Mouse (Mus musculus): ENCODE data around the gene Snrpn. TPM values are rescaled to one million over a fixed set of nuclear protein-coding genes. Genes with fewer than 3 reads are reported as not detected.
"Not testable (repeated sequence)": the region's sequence is repeated elsewhere in the genome, so short reads cannot be mapped to it uniquely, and the experiment has no call there.

Snrpn gene
- polyA plus RNA-seq (2016; fragmentation: Nextera tagmentation; extraction: Ambion mirVana), result 62.1 and 75.7 TPM in 2 replicates

DNA sequence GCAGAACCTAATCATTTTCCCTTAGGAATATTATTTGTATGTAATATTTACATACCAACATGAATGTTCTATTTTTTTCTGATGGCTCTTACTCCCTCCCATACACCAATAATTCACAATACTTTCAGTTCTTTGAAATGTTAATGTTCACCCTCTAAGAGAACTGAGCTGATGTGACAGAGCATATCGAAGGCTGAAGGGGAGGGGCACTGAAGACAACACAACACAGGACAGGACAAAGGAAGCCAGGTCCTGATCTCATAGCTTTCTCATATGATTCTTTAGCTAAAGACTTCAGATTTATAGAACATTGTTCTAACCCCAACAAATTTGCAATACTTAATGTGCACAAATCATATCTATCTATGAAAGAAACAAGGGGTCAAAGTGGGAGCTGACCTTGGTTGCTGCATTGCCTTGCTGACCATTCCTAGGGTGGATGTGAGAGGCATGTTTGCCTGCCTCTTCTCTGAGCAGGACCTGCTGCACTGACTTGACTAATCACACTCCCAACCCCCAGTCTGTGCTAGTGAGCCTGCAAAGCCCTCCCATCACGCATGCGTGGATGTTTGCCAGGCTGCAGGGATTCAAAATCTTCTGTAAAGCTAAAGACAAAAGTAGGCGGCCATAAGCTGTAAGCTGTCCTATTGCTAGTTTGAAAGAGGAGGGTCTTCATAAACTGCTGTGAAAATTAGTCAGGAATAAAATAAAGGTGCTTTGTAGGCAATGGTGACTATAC lies at the start of gene Snrpn:
Gene Snrpn, minus strand, starts transcription at position 478 of the 739 bp plus-strand sequence.
- Histone ChIP-seq H3K4me1 (no peaks in the 10 kb centered on the region), H3K27me3 (no peaks in the 10 kb centered on the region), H3K9me3 (no peaks in the 10 kb centered on the region), H3K9ac (no peak within 1 kb of the TSS), H3K36me3 (no peaks in the 10 kb centered on the region), H3K4me3 (no peak within 1 kb of the TSS), H3K27ac (no peak within 1 kb of the TSS), H3K4me2 (replicated peaks) (no peak within 1 kb of the TSS)
- no peak for ATAC-seq (ENCODE audit: insufficient number of reproducible peaks, insufficient read depth, low FRiP score, low TSS enrichment)
- 65% methylated on average over 4 of the region's 4 CpGs for WGBS

DNA sequence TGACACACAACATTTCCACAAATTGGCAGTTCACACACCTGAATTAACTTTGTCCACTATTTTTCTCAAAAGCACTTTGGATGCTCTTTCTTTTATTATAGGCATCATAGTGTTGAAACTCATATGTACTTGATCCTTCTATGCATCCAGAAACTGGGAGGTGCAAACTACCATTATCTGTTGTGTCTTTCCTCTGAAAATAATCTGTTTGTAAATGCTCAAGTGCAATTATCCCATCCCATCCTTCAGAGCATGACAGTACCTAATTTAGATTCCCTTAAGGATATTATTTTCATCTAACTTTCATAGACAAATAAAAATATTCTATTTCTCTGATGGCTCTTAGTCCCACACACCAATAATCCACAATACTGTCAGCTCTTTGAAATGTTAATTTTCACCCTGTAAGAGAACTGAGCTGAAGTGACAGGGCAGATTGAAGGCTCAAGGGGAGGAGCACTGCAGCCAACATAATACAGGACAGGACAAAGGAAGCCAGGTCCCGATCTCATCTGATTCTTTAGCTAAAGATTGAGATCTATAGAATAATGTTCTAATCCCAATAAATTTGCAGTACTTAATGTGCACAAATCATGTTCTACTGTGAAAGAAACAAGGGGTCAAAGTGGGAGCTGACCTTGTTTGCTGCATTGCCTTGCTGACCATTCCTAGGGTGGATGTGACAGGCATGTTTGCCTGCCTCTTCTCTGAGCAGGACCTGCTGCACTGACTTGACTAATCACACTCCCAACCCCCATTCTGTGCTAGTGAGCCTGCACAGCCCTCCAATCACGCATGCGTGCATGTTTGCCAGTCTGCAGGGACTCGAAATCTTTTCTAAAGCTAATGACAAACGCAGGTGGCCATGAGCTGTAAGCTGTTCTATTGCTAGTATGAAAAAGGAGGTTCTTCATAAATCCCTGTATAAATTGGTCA lies 30.5 kb upstream of the Snrpn start:
- Histone ChIP-seq H3K27me3 (no peaks in the 10 kb centered on the region), H3K4me1 (no peaks in the 10 kb centered on the region), H3K27ac (no peak overlapping the region), H3K36me3 (no peaks in the 10 kb centered on the region), H3K4me2 (replicated peaks) (no peak overlapping the region), H3K9me3 (0 out of 2 replicates have a peak, but pooled peaks cover 4% of the 10 kb centered on the region), H3K4me3 (no peak overlapping the region), H3K9ac (no peak overlapping the region)
- no peak for ATAC-seq (ENCODE audit: insufficient number of reproducible peaks, insufficient read depth, low FRiP score, low TSS enrichment)
- 75% methylated on average over 5 of the region's 5 CpGs for WGBS

DNA sequence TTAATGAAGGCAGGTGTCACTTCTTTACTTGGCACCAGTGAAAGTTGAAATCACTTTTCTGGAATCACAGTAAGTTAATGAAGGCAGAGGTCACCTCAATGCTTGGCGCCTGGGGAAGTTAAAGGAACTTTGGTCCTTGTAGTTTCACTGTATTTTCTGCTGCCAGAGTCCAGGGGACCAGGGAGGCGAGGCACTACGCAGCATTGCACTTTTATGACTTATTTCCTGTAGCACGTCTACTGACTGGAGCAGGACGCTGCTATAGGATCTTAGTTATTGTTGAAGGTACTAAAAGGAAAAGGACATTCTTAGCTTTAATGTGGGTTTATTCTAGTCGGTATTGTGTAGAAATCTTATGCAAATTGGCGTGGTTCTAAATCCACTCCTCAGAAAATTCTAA lies 14.7 kb downstream of the Snrpn start:
- H3K4me1 ChIP-seq, result no peaks in the 10 kb centered on the region
- 74% methylated on average over 7 of the region's 7 CpGs for WGBS

DNA sequence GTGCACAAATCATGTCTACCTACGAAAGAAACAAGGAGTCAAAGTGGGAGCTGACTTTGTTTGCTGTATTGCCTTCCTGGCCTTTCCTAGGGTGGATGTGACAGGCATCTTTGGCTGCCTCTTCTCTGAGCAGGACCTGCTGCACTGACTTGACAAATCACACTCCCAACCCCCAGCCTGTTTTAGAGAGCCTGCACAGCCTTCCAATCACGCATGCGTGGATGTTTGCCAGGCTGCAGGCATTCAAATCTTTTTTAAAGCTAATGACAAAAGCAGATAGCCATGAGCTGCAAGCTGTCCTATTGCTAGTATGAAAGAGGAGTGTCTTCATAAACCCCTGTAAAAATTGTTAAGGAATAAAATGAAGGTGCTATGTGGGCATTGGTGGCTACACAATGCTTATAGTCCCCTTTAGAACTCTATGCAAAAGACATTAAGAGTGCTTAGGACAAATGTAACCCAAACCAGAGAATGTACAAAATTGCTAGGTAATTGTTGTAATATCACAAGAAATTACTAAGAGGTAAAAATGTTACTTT lies 16.9 kb downstream of the Snrpn start:
- not testable (repeated sequence) for H3K9ac ChIP-seq; H3K27ac ChIP-seq; H3K36me3 ChIP-seq; H3K9me3 ChIP-seq; H3K4me3 ChIP-seq; ATAC-seq (ENCODE audit: insufficient number of reproducible peaks, insufficient read depth, low FRiP score, low TSS enrichment); H3K27me3 ChIP-seq; H3K4me1 ChIP-seq; H3K4me2 ChIP-seq (replicated peaks)
- WGBS, result 76% methylated on average over 3 of the region's 3 CpGs

More for the DNA sequence above, 14.7 kb downstream of the Snrpn start:
- Histone ChIP-seq H3K4me2 (replicated peaks) (no peak overlapping the region), H3K27me3 (no peaks in the 10 kb centered on the region), H3K9ac (no peak overlapping the region), H3K9me3 (no peaks in the 10 kb centered on the region), H3K4me3 (no peak overlapping the region), H3K27ac (no peak overlapping the region), H3K36me3 (no peaks in the 10 kb centered on the region)
- ATAC-seq (ENCODE audit: insufficient number of reproducible peaks, insufficient read depth, low FRiP score, low TSS enrichment), result no peak

DNA sequence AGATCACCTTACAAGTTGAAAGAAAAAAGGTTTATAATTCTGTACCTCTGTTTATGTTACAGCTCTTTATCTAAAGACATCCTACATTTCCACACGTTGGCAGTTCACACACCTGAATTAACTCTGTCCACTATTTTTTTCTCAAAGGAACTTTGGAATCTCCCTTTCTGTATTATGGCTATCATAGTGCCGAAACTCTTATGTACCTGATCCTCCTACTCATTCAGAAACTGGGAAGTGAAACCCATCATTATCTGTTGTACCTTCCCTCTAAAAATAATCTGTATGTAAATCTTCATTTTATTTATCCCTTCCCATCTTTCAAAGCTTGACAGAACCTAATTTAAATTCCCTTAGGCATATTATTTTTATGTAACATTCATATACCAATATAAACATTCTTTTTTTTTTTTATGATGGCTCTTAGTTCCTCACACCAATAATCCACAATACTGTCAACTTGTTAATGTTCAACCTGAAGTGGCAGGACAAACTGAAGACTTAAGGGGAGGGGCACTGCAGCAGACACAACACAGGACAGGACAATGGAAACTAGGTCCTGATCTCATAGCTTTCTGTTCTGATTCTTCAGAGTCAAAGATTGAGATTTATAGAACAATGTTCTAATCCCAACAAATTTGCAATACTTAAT lies 17.5 kb downstream of the Snrpn start:
- H3K36me3 ChIP-seq, result no peaks in the 10 kb centered on the region
- no peak for ATAC-seq (ENCODE audit: insufficient number of reproducible peaks, insufficient read depth, low FRiP score, low TSS enrichment)
- H3K4me2 ChIP-seq (replicated peaks), result no peak overlapping the region
- H3K4me1 ChIP-seq, result no peaks in the 10 kb centered on the region
- H3K9ac ChIP-seq, result no peak overlapping the region
- WGBS, result 79% methylated on average over 2 of the region's 2 CpGs
- no peaks in the 10 kb centered on the region for H3K27me3 ChIP-seq
- H3K9me3 ChIP-seq, result no peaks in the 10 kb centered on the region
- H3K4me3 ChIP-seq, result no peak overlapping the region
- H3K27ac ChIP-seq, result no peak overlapping the region

DNA sequence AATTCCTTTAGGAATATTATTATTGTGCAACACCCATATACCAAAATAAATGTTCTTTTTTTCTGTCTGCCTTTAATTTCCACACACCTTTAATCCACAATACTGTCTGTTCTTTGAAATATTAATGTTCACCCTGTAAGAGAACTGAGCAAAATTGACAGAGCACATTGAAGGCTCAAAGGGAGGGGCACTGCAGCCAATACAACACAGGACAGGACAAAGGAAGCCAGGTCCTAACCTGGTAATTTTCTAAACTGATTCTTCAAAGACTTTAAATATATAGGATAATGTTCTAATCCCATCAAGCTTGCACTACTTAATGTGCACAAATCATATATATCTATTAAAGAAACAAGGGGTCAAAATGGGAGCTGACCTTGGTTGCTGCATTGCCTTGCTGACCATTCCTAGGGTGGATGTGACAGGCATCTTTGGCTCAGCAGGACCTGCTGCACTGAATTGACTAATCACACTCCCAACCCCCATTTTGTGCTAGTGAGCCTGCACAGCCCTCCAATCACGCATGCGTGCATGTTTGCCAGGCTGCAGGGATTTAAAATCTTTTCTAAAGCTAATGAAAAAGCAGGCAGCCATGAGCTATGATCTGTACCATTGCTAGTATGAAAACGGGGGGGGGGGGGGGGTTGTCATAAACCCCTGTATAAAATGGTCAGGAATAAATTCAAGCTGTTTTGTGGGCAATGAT lies 42.7 kb downstream of the Snrpn start:
- H3K36me3 ChIP-seq, result no peaks in the 10 kb centered on the region
- H3K4me3 ChIP-seq, result no peak overlapping the region
- H3K27ac ChIP-seq, result no peak overlapping the region
- H3K9ac ChIP-seq, result no peak overlapping the region
- no peak overlapping the region for H3K4me2 ChIP-seq (replicated peaks)
- H3K27me3 ChIP-seq, result no peaks in the 10 kb centered on the region
- H3K4me1 ChIP-seq, result no peaks in the 10 kb centered on the region
- no peak for ATAC-seq (ENCODE audit: insufficient number of reproducible peaks, insufficient read depth, low FRiP score, low TSS enrichment)
- 72% methylated on average over 3 of the region's 3 CpGs for WGBS
- no peaks in the 10 kb centered on the region for H3K9me3 ChIP-seq

DNA sequence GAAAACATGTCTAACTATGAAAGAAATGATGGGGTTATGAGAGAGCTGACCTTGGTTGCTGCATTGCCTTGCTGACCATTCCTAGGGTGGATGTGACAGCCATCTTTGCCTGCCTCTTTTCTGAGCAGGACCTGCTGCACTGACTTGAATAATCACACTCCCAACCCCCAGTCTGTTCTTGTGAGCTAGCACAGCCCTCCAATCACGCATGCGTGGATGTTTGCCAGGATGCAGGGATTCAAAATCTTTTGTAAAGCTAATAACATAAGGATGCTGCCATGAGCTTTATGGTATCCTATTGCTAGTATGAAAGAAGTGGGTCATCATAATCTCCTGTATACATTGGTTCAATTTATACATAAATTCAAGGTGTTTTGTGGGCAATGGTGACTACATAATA lies 63.7 kb downstream of the Snrpn start:
- WGBS, result 71% methylated on average over 2 of the region's 2 CpGs
- no peaks in the 10 kb centered on the region for H3K27me3 ChIP-seq
- no peaks in the 10 kb centered on the region for H3K36me3 ChIP-seq
- H3K4me3 ChIP-seq, result no peak overlapping the region
- no peak for ATAC-seq (ENCODE audit: insufficient number of reproducible peaks, insufficient read depth, low FRiP score, low TSS enrichment)
- no peak overlapping the region for H3K9ac ChIP-seq
- H3K4me2 ChIP-seq (replicated peaks), result no peak overlapping the region
- H3K9me3 ChIP-seq, result no peaks in the 10 kb centered on the region
- no peaks in the 10 kb centered on the region for H3K4me1 ChIP-seq
- no peak overlapping the region for H3K27ac ChIP-seq

DNA sequence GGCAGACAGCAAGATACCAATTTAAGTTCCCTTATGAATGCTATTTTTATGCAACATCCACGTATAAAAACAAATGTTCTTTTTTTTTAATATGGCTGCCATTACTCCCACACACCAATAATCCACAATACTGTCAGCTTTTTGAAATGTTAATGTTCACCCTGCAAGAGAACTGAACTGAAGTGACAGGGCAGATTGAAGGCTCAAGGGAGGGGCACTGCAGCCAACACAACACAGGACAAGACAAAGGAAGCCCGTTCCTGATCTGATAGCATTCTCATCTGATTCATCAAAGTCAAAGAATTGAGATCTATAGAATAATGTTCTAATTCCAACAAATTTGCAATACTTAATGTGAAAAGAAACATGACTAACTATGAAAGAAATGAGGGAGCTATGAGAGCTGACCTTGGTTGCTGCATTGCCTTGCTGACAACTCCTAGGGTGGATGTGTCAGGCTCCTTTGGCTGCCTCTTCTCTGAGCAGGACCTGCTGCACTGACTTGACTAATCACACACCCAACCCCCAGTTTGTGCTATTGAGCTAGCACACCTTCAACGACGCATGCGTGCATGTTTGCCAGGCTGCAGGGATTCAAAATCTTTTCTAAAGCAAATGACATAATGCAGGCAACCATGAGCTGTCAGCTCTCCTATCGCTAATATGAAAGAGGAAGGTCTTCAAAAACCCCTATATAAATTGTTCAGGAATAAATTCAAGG lies 92.4 kb downstream of the Snrpn start:
- H3K9me3 ChIP-seq, result no peaks in the 10 kb centered on the region
- H3K27ac ChIP-seq, result no peak overlapping the region
- no peak for ATAC-seq (ENCODE audit: insufficient number of reproducible peaks, insufficient read depth, low FRiP score, low TSS enrichment)
- 77% methylated on average over 6 of the region's 6 CpGs for WGBS
- no peaks in the 10 kb centered on the region for H3K36me3 ChIP-seq
- H3K4me1 ChIP-seq, result no peaks in the 10 kb centered on the region
- no peaks in the 10 kb centered on the region for H3K27me3 ChIP-seq
- no peak overlapping the region for H3K4me2 ChIP-seq (replicated peaks)
- H3K9ac ChIP-seq, result no peak overlapping the region
- H3K4me3 ChIP-seq, result no peak overlapping the region

DNA sequence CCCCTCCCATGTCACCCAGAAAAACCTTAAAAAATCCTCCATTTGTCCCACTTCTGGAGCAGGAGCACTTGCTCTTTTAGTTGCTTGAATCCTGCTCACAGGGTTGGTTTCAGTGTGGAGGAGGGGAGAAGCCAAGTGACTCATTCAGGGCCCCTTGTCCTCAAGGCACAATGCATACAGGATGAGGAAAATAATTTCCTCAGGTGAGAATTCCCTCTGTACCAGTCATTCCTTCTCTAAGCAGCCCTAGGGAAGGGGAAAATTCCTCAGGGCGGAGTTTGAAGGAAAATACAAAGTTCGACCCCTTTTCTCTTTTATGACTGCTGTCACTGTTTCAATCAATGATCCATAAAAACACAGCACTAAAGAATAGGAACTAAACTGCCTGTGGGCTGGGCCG lies 126.8 kb downstream of the Snrpn start:
- H3K9ac ChIP-seq, result no peak overlapping the region
- ATAC-seq (ENCODE audit: insufficient number of reproducible peaks, insufficient read depth, low FRiP score, low TSS enrichment), result no peak
- no peak overlapping the region for H3K4me2 ChIP-seq (replicated peaks)
- no peaks in the 10 kb centered on the region for H3K36me3 ChIP-seq
- no peaks in the 10 kb centered on the region for H3K9me3 ChIP-seq
- H3K4me1 ChIP-seq, result no peaks in the 10 kb centered on the region
- H3K4me3 ChIP-seq, result no peak overlapping the region
- WGBS, result 66% methylated on average over 3 of the region's 3 CpGs
- H3K27me3 ChIP-seq, result no peaks in the 10 kb centered on the region
- no peak overlapping the region for H3K27ac ChIP-seq

DNA sequence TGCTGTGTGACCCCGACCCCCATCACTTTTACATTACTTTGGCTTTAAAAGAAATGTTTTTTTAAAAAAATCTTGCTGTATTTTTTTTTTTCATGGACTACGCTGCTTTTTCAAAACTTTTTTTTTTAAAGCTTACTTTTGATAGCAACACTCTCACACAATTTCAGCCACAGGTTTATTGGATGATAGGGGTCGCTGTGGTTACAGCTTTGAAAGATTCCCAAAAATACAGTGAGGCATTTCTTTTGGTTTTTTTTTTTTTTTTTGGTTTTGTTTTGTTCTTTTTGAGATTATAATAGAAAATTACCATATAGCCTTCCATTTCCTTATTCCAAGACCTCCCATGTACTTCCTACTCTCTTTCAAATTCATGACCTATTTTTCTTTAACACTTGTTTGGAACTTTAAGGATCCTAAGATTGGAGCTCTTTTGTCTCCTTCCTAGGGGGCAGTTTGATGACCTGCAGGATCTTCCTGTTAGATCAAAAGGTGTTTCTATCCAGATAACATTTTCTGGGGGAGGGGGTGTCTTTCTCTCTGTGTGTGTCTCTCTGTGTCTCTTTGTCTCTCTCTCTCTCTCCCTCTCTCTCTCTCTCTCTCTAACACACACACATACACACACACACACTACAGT lies 132.2 kb downstream of the Snrpn start:
- Histone ChIP-seq H3K4me3 (no peak overlapping the region), H3K9me3 (peaks cover 13% of the 10 kb centered on the region), H3K27ac (no peak overlapping the region), H3K36me3 (no peaks in the 10 kb centered on the region), H3K4me2 (replicated peaks) (no peak overlapping the region), H3K9ac (no peak overlapping the region), H3K4me1 (no peaks in the 10 kb centered on the region), H3K27me3 (no peaks in the 10 kb centered on the region)
- ATAC-seq (ENCODE audit: insufficient number of reproducible peaks, insufficient read depth, low FRiP score, low TSS enrichment), result no peak
- WGBS, result 42% methylated on average over 3 of the region's 3 CpGs

Measured in embryonic facial prominence, embryonic 12.5 days (tissue).